Mouse (Mus musculus): ENCODE data around the gene Sema3f. TPM values are rescaled to one million over a fixed set of nuclear protein-coding genes. Genes with fewer than 3 reads are reported as not detected.

Sema3f gene
- polyA plus RNA-seq (2016; fragmentation: Nextera tagmentation; extraction: Ambion mirVana): 31.7 and 33.6 TPM in 2 replicates

DNA sequence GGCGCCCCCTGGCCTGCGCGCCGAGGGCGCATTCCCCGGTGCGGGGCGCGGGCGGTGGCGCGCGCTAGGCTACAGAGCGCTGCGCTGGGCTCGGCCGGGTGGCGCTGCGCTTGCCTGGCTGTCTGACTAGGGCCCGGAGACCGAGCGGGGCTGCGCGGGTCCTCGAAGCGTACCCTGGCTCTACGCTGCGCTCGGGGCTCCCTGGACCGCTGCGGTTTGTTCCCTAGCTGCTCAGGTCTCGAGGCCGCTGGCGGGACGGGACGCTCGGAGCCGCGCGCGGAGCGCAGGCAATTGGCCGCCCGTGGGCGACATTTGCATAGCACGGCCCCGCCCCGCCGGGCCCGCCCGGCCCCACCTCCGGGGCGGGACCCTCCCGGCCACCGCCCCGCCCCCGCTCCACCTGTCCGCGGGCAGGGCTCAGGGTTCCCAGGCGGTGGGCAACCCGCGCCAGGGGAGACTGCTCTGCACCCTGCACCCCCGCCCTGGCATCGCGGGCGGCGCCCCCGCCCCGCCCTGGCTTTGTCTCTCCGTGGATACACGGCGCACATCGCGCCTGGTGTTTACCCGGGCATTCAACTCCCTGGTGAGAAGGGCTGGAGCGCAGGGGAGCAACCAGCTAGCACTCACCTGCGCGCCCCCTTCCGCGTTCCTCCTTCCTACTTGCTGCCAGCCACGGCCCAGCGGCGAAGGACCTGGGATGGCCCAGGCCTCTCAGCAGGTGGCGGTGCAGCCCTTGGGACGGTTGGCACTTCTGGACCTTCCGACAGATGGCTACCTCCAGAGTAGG lies at the start of gene Sema3f:
Gene Sema3f (minus strand): TSS at position 779 of the 787 bp plus-strand sequence.
- H3K4me1 ChIP-seq: peaks cover 73% of the 10 kb centered on the region
- H3K27ac ChIP-seq: peak within 1 kb of the TSS; percentile 98
- WGBS: under 1% methylated on average over 72 of the region's 86 CpGs
- H3K9me3 ChIP-seq (replicated peaks): no peaks in the 10 kb centered on the region
- peak within 1 kb of the TSS; percentile 96 for H3K4me3 ChIP-seq
- H3K27me3 ChIP-seq (ENCODE audit: low read depth, poor library complexity, severe bottlenecking): peaks cover 7% of the 10 kb centered on the region
- peak; percentile 91 for DNase-seq (ENCODE audit: low spot score)
- H3K36me3 ChIP-seq: peaks cover 25% of the 10 kb centered on the region

DNA sequence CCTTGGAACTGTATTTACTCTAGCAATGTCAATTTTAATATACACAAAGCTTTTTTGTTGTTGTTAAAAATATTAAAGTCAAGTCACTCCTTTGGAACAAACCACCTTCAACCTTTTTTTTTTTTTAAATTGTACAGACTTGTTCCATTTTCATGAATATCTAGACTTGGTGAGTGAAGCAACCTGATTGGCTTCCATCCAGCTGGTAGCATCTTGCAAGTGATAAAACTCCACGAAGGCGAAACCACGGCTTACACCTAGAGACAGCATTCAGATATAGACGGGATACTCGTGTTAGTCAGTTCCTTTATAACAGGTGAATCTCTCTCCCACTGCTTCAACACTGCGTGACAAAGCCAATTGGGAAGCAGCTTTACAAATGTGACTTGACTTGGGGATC lies 49.3 kb upstream of the Sema3f start:
- Histone ChIP-seq H3K36me3 (peaks cover 99% of the 10 kb centered on the region), H3K27ac (no peak overlapping the region), H3K27me3 (ENCODE audit: low read depth, poor library complexity, severe bottlenecking) (no peaks in the 10 kb centered on the region), H3K9me3 (replicated peaks) (no peaks in the 10 kb centered on the region), H3K4me3 (no peak overlapping the region), H3K4me1 (no peaks in the 10 kb centered on the region)
- WGBS: 94% methylated on average over 6 of the region's 6 CpGs
- no peak for DNase-seq (ENCODE audit: low spot score)

DNA sequence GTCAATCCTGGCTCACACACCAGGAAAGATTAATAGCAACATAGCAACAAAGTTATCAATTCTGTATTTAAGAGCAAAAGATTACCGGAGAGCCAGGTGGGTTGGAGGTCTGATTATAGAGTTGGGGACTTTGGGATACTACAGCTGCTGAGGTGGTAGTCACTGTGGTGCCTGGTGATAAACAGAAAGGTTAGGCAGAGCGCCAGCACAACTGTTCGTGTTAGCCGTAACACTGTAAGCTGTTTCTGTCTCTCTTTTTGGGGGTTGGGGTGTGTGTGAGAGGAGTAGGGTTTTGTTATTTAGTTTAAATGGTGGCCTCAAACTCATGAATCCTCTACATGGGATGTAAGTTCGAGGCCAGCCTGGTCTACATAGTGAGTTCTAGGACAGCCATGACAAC lies 40.1 kb upstream of the Sema3f start:
- Histone ChIP-seq H3K9me3 (replicated peaks) (no peaks in the 10 kb centered on the region), H3K27ac (no peak overlapping the region), H3K36me3 (peaks cover 99% of the 10 kb centered on the region), H3K27me3 (ENCODE audit: low read depth, poor library complexity, severe bottlenecking) (no peaks in the 10 kb centered on the region), H3K4me1 (no peaks in the 10 kb centered on the region), H3K4me3 (no peak overlapping the region)
- no peak for DNase-seq (ENCODE audit: low spot score)
- 96% methylated on average over 5 of the region's 5 CpGs for WGBS

DNA sequence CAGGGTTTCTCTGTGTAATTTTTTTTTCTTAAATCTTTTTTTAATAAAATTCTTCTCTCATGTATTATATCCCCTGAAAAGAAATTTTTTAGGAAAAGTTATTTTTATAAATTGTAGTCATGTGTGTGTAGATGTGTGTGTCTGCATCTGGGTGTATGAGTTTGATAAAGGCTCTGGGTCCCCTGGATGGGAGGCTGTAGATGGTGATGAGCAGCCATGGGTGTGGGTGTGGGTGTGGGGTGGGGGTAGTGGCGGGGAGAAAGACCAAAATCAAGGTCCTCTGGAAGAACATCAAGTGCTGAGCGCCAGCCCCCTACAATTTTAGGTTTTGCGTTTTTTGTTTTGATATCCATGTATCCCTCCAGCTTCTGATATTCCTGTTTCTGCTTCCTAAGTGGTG lies 37.8 kb upstream of the Sema3f start:
- no peaks in the 10 kb centered on the region for H3K9me3 ChIP-seq (replicated peaks)
- no peaks in the 10 kb centered on the region for H3K4me1 ChIP-seq
- WGBS: 93% methylated on average over 3 of the region's 3 CpGs
- peaks cover 100% of the 10 kb centered on the region for H3K36me3 ChIP-seq
- H3K4me3 ChIP-seq: no peak overlapping the region
- H3K27ac ChIP-seq: no peak overlapping the region
- no peak for DNase-seq (ENCODE audit: low spot score)
- H3K27me3 ChIP-seq (ENCODE audit: low read depth, poor library complexity, severe bottlenecking): no peaks in the 10 kb centered on the region

DNA sequence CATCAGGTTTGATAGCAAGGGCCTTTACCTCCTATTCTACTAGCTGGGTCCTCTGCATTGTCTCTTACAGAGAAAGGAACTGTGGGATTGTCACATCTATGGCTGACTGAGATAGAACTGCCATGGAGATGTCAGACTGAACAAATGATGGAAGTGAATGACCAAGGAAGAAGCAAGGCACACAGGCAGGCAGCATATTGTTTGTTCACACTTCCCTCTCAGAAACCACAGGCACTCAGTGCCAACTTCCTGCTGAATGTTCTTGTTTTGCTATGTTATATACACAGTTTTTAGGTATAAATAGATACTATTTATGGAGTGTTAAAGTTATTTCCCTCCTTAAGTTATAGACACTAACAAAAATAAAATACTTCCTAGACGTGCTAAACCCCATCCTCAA lies 37.0 kb upstream of the Sema3f start:
- Histone ChIP-seq H3K4me1 (no peaks in the 10 kb centered on the region), H3K36me3 (peaks cover 100% of the 10 kb centered on the region), H3K4me3 (no peak overlapping the region), H3K27me3 (ENCODE audit: low read depth, poor library complexity, severe bottlenecking) (no peaks in the 10 kb centered on the region), H3K9me3 (replicated peaks) (no peaks in the 10 kb centered on the region), H3K27ac (no peak overlapping the region)
- DNase-seq (ENCODE audit: low spot score): no peak
- WGBS: 90% methylated on average over 1 of the region's 1 CpGs

DNA sequence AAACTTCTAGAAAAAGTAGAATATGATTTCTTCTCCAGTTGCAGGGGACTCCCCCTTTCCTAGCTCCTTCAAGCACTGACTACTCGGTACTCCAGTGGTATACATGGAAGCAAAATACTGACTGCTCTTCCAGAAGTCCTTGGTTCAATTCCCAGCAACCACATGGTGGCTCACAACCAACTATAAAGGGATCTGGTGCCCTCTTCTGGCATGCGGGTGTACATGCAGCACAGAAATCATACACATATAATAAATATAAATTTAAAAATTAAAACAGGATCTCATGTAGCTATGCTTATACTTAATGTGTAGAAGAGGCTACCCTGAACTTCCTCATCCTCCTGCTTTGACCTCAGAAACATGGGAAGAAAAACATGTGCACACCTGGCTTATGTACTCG lies 36.4 kb upstream of the Sema3f start:
- WGBS: 90% methylated on average over 3 of the region's 3 CpGs
- Histone ChIP-seq H3K27ac (no peak overlapping the region), H3K27me3 (ENCODE audit: low read depth, poor library complexity, severe bottlenecking) (no peaks in the 10 kb centered on the region), H3K9me3 (replicated peaks) (no peaks in the 10 kb centered on the region), H3K4me3 (no peak overlapping the region), H3K36me3 (peaks cover 100% of the 10 kb centered on the region), H3K4me1 (no peaks in the 10 kb centered on the region)
- no peak for DNase-seq (ENCODE audit: low spot score)

DNA sequence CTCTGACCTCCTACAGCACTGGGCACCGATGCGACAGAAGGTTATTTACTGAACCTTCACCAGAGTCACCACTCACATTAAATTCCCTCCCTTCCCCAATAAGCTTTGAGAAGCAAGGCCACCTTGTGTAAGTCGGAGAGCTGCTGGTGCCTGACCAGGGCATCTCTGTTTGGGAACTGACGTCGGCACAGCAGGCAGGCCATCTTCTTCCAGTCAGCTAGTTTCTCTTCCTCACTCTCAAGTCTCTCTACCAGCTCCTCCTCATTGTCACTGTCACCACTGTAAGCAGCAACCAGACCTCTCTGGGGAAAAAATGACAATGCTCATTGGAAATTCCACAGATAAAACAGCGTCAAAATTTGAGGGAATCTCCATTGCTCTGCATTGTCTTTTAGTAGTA lies 33.8 kb upstream of the Sema3f start:
- DNase-seq (ENCODE audit: low spot score): no peak
- Histone ChIP-seq H3K27ac (no peak overlapping the region), H3K4me3 (no peak overlapping the region), H3K36me3 (peaks cover 100% of the 10 kb centered on the region), H3K27me3 (ENCODE audit: low read depth, poor library complexity, severe bottlenecking) (no peaks in the 10 kb centered on the region), H3K4me1 (no peaks in the 10 kb centered on the region), H3K9me3 (replicated peaks) (no peaks in the 10 kb centered on the region)
- 92% methylated on average over 6 of the region's 6 CpGs for WGBS

DNA sequence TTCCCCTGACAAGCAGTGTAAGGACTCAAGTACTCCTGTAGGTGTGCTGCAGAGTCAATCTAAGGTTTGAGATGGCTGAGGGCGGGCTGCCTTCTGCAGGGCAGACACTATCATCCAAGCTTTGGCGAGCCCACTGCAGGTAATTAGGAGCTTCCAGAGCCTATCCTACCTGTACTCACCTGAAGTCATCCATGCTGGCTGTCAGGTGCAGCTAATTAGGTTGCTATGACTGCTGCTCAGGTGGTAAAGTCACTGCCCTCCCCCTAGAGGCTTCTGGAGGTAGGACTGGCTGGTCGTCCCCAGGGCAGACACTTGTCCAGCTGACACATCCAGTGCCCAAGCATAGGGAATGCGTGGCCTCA lies 28.5 kb upstream of the Sema3f start:
- Histone ChIP-seq H3K27ac (no peak overlapping the region), H3K4me3 (no peak overlapping the region), H3K9me3 (replicated peaks) (no peaks in the 10 kb centered on the region), H3K4me1 (peaks cover 43% of the 10 kb centered on the region), H3K27me3 (ENCODE audit: low read depth, poor library complexity, severe bottlenecking) (no peaks in the 10 kb centered on the region), H3K36me3 (peaks cover 60% of the 10 kb centered on the region)
- DNase-seq (ENCODE audit: low spot score): peak; percentile 68
- 66% methylated on average over 4 of the region's 4 CpGs for WGBS

DNA sequence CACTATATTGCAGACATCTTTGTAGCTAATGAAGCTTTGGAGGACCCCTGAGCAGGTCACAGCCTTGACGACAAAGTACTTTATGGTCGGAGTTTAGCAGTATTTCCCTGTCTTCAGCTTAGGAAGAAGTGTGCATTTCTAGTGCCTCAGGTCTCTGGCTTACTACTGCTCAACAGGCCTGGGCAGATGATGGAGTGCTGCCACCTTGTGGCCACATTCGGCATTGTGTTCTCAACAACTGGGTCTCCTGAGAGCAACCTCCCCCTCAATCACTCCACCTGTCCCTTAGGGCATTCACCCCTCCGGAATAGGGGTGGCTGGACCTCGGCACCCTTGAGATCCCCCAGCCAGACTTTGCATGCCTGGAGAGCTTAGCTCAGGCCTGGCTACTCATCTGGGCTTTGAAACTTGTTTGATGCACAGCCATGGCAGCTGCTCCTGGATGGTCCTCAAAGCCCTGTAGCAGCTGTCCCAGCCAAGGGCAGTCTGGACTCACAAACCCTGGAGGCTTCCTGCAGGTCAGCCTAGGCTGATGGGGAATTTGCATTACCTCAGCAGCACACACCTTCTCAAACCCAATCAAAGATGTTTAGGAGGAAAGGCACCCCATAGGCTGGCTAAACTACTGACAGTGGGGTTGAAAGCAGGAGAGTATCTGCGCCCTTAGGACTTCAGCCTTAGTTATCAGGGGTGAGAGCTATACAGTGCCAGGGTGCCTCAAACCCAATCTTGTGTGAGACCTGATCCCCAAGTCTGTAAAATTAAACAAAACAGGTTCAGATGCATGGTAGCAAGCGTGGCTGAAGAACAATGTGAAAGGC lies 28.0 kb upstream of the Sema3f start:
- H3K4me3 ChIP-seq: peak overlapping the region; percentile 7; the same call in 1 of the 2 replicates
- DNase-seq (ENCODE audit: low spot score): peak; percentile 97
- no peaks in the 10 kb centered on the region for H3K27me3 ChIP-seq (ENCODE audit: low read depth, poor library complexity, severe bottlenecking)
- H3K36me3 ChIP-seq: peaks cover 54% of the 10 kb centered on the region
- H3K27ac ChIP-seq: no peak overlapping the region
- WGBS: 24% methylated on average over 7 of the region's 7 CpGs
- H3K4me1 ChIP-seq: peaks cover 43% of the 10 kb centered on the region
- no peaks in the 10 kb centered on the region for H3K9me3 ChIP-seq (replicated peaks)

DNA sequence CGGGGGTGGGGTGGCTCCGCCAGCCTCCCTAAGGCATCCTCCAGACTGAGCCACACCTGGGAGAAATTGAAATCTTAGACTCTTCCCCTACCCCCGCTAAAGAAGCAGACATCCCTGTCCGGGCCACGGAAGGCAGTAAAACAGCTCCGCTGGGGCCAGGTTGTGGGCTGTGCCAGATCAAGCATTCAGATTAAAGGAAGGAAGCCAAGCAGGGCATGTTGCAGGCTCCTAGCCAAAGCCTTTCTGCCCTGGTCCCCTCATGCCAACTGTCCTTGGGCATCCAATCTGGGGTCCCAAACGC lies 25.9 kb upstream of the Sema3f start:
- DNase-seq (ENCODE audit: low spot score): peak; percentile 69
- whole genome bisulfite sequencing: 2% methylated on average over 7 of the region's 7 CpGs
- Histone ChIP-seq H3K27me3 (ENCODE audit: low read depth, poor library complexity, severe bottlenecking) (no peaks in the 10 kb centered on the region), H3K9me3 (replicated peaks) (no peaks in the 10 kb centered on the region), H3K36me3 (peaks cover 33% of the 10 kb centered on the region), H3K27ac (peak overlapping the region; percentile 90), H3K4me1 (peaks cover 48% of the 10 kb centered on the region), H3K4me3 (peak overlapping the region; percentile 44)

DNA sequence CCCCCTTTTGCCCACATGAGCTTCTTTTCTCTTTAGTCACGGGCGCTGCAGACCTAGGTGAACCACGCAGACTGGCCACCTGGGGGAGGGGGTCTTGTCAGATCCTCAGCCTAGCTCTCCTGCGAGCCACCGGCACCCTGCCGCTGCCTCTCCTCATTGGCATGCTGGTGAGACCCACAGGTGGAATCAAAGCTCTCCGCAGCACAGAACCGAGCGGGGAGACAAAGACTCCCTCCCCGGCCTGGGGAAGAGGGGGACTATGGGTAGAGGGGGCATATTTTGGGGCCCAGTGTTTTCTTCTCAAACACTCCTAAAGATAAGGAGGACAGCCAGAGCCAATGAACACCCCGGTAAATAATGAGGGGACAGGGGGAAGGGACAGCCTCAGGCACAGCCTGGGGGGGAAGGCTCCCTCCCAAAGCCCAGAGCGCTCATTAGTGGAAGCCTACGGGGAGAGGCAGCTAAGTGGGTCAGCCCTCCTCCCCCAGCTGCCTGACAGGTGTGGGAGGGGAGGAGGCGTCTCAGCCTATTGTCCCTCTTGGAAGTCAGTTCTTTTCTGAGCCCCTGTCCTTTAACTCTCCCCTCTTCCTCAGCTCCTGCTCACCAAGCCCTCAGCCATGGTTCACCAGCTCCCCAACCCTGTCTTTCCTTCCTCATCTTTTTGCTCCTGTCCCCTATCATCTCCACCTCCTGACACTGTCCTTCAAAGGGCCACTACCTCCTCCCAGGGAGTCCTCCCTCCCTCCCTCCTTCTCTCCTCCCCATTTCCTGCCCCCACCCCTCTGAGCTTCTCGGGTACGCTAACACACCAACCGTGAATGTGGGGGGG lies 25.3 kb upstream of the Sema3f start:
- Histone ChIP-seq H3K4me3 (peak overlapping the region; percentile 44), H3K27ac (peak overlapping the region; percentile 90), H3K27me3 (ENCODE audit: low read depth, poor library complexity, severe bottlenecking) (no peaks in the 10 kb centered on the region), H3K9me3 (replicated peaks) (no peaks in the 10 kb centered on the region), H3K4me1 (peaks cover 53% of the 10 kb centered on the region), H3K36me3 (peaks cover 28% of the 10 kb centered on the region)
- 4% methylated on average over 17 of the region's 17 CpGs for WGBS
- DNase-seq (ENCODE audit: low spot score): peak; percentile 65

DNA sequence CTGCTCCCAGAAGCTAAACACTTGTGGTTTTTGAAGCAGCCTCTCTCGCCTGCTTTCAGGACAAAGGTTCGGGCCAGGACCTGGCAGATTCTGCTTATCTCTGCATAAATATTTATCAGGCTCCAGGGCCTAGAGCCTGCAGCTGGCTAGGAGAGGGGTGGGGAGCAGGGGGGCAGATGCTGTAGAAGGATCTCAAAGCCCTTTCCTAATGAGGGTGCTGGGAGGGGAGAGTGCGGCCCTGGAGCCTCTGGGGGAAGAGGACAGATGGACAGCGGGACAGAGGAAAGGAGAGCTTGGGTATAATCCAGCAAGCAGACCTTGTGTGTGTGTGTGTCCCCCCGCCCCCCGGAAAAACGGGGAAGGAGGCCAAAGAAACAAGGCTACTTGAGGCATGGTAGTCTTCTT lies 24.3 kb upstream of the Sema3f start:
- 37% methylated on average over 7 of the region's 7 CpGs for WGBS
- peak overlapping the region; percentile 44; the same call in 1 of the 2 replicates for H3K4me3 ChIP-seq
- H3K4me1 ChIP-seq: peaks cover 63% of the 10 kb centered on the region
- peak overlapping the region; percentile 90 for H3K27ac ChIP-seq
- H3K9me3 ChIP-seq (replicated peaks): no peaks in the 10 kb centered on the region
- no peaks in the 10 kb centered on the region for H3K27me3 ChIP-seq (ENCODE audit: low read depth, poor library complexity, severe bottlenecking)
- H3K36me3 ChIP-seq: peaks cover 18% of the 10 kb centered on the region
- no peak for DNase-seq (ENCODE audit: low spot score)

DNA sequence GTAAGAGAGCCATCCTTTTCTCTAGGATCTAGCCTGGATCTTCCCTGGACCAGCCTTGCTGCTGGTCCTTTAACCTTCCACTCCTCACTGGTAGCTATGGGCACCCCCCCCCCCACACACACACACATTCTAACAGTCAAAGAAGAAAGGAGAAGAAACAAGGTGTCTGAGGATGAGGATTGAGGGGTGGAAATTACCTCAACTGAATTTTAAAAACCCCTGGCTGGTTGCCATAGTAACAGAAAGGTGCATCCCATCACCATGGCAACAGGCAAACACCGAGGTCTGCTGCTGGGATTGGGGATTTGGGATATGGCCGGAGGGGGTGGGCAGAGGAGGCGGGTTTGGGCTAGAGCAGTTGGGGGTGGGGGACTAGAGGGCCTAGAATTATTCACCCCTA lies 19.4 kb upstream of the Sema3f start:
- H3K27ac ChIP-seq: peak overlapping the region; percentile 79
- H3K36me3 ChIP-seq: no peaks in the 10 kb centered on the region
- no peaks in the 10 kb centered on the region for H3K27me3 ChIP-seq (ENCODE audit: low read depth, poor library complexity, severe bottlenecking)
- 40% methylated on average over 3 of the region's 3 CpGs for WGBS
- no peaks in the 10 kb centered on the region for H3K9me3 ChIP-seq (replicated peaks)
- peak; percentile 68 for DNase-seq (ENCODE audit: low spot score)
- H3K4me3 ChIP-seq: no peak overlapping the region
- peaks cover 75% of the 10 kb centered on the region for H3K4me1 ChIP-seq

All from limb, embryonic 10.5 days (tissue).